Mouse (Mus musculus) cerebellum, adult 2 months (tissue): Measurements from ENCODE around the gene Tmtc1.

Experiments used
- CTCF ChIP-seq: fragments of 200-500 bp; IDR thresholded peaks from 2 replicates; pipeline ENCODE4 v1.5.1; 2011; ENCODE audit warnings: low read depth, mild to moderate bottlenecking, control low read depth, low read length, moderate library complexity, borderline replicate concordance; ENCODE audit not compliant: insufficient read depth
- POLR2A ChIP-seq: fragments of 200-500 bp; IDR thresholded peaks from 2 replicates; pipeline ENCODE4 v1.6.1; 2011; ENCODE audit warnings: low read length, control low read depth, borderline replicate concordance; ENCODE audit not compliant: insufficient read depth

GRCm38 (mm10) chr6:148234105-148234828 is 209.9 kb downstream of the Tmtc1 start:
- TF ChIP-seq CTCF: no peak
- no peak for TF ChIP-seq POLR2A
